Mouse (Mus musculus): ENCODE data around the gene Ubqln1. TPM values are rescaled to one million over a fixed set of nuclear protein-coding genes. Genes with fewer than 3 reads are reported as not detected.

Gene Ubqln1
- total and polyA plus RNA-seq, 3 experiments = 68.6 to 146 TPM; not detected in 1

- TF ChIP-seq ETS1 (IDR thresholded peaks at IDR 0.05; ENCODE audit: low read depth, low read length) = no peak
- TF ChIP-seq GABPA (IDR thresholded peaks at IDR 0.05; ENCODE audit: low read depth, low read length) = peak; percentile 24; the same call in 1 of the 2 replicates
- TF ChIP-seq TAL1 (IDR thresholded peaks at IDR 0.05; ENCODE audit: low read length) = no peak
- TF ChIP-seq UBTF (IDR thresholded peaks at IDR 0.05; ENCODE audit: borderline replicate concordance, insufficient read depth, low read depth, low read length) = no peak
- no peak for TF ChIP-seq POLR2AphosphoS2 (IDR thresholded peaks at IDR 0.05; ENCODE audit: low read length)
- 0 out of 2 replicates have a peak, but pooled peaks have one; percentile 39 for TF ChIP-seq MYC (IDR thresholded peaks at IDR 0.05; ENCODE audit: low read depth, low read length)
- no peak for TF ChIP-seq NELFE (IDR thresholded peaks at IDR 0.05; ENCODE audit: low read depth, low read length)
Observed at GRCm38 (mm10) chr13:58156031-58156430, 59.4 kb downstream of the Ubqln1 start (continued).

DNA sequence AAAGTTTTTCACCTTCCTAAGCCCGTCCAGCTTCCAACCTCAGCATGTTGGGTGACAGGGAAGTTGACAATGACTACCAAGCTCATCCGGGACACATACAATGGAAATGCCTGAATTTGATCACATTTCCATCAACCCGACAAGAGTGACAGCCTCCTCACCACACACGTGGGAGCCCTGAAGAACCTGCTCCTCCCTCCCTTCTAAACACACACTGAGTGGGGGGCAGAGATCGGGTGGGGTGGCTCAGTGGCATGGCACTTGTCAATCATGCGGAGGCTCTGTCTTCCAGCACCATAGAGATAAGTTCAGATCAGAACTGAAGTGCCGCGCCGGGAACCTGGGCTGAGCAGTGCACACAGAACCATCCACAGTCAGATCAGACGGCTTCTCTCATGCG lies 65.0 kb downstream of the Ubqln1 start:
- Histone ChIP-seq H3K9me3 (replicated peaks; ENCODE audit: insufficient read depth, low read length) (no peaks in the 10 kb centered on the region), H3K79me2 (ENCODE audit: control insufficient read depth, insufficient read depth, low read length, poor library complexity) (0 out of 2 replicates have a peak, but pooled peaks cover 6% of the 10 kb centered on the region), H3K4me1 (ENCODE audit: control insufficient read depth in 1 of 2, insufficient read depth in 2 of 2, low read length in 2 of 2) (peaks cover 0 to 11% of the 10 kb centered on the region in 2 experiments; a peak in 2 of 4 replicates), H3K27ac (ENCODE audit: control insufficient read depth, low read depth, low read length) (no peak overlapping the region), H3K27me3 (ENCODE audit: control insufficient read depth in 1 of 2, insufficient read depth in 2 of 2, low read length in 2 of 2) (no peaks in the 10 kb centered on the region), H3K9ac (ENCODE audit: control insufficient read depth, low read depth, low read length, poor library complexity, severe bottlenecking) (peak overlapping the region; percentile 37), H3K4me3 (ENCODE audit: control insufficient read depth in 1 of 2, insufficient read depth in 1 of 2, low read depth in 2 of 2, low read length in 2 of 2) (peak overlapping the region; percentile 64 to 69), H3K36me3 (ENCODE audit: control insufficient read depth in 1 of 2, insufficient read depth in 2 of 2, low read length in 2 of 2) (peaks cover 0 to 6% of the 10 kb centered on the region in 2 experiments; a peak in 2 of 4 replicates)
- 0 out of 2 replicates have a peak, but pooled peaks have one; percentile 34 for TF ChIP-seq MYC (IDR thresholded peaks at IDR 0.05; ENCODE audit: low read depth, low read length)
- TF ChIP-seq CHD1 (IDR thresholded peaks at IDR 0.05; ENCODE audit: low read depth, low read length) = no peak
- TF ChIP-seq MXI1 (IDR thresholded peaks at IDR 0.05; ENCODE audit: low read depth, low read length) = peak; percentile 76
- DNase-seq (ENCODE audit: low read depth, low spot score) = peak; percentile 59

- Histone ChIP-seq H3K79me2 (ENCODE audit: control insufficient read depth, insufficient read depth, low read length, poor library complexity) (0 out of 2 replicates have a peak, but pooled peaks cover 6% of the 10 kb centered on the region), H3K27ac (ENCODE audit: control insufficient read depth, low read depth, low read length) (peak overlapping the region; percentile 45), H3K4me3 (ENCODE audit: control insufficient read depth in 1 of 2, insufficient read depth in 1 of 2, low read depth in 2 of 2, low read length in 2 of 2) (peak overlapping the region; percentile 64), H3K4me1 (ENCODE audit: control insufficient read depth in 1 of 2, insufficient read depth in 2 of 2, low read length in 2 of 2) (peaks cover 0 to 11% of the 10 kb centered on the region in 2 experiments; a peak in 2 of 4 replicates), H3K9ac (ENCODE audit: control insufficient read depth, low read depth, low read length, poor library complexity, severe bottlenecking) (peak overlapping the region; percentile 70), H3K36me3 (ENCODE audit: control insufficient read depth in 1 of 2, insufficient read depth in 2 of 2, low read length in 2 of 2) (peaks cover 0 to 6% of the 10 kb centered on the region in 2 experiments; a peak in 2 of 4 replicates), H3K27me3 (ENCODE audit: control insufficient read depth in 1 of 2, insufficient read depth in 2 of 2, low read length in 2 of 2) (no peaks in the 10 kb centered on the region), H3K9me3 (replicated peaks; ENCODE audit: insufficient read depth, low read length) (no peaks in the 10 kb centered on the region)
- DNase-seq (ENCODE audit: low read depth, low spot score) = no peak
- TF ChIP-seq TAL1 (IDR thresholded peaks at IDR 0.05; ENCODE audit: low read length) (no peak), TBP (IDR thresholded peaks at IDR 0.05; ENCODE audit: low read depth, low read length) (0 out of 2 replicates have a peak, but pooled peaks have one; percentile 14), MAZ (IDR thresholded peaks at IDR 0.05; ENCODE audit: low read depth, low read length) (0 out of 2 replicates have a peak, but pooled peaks have one; percentile 2), MYC (IDR thresholded peaks at IDR 0.05; ENCODE audit: low read depth, low read length) (peak; percentile 60; the same call in 1 of the 2 replicates)
Observed at GRCm38 (mm10) chr13:58149629-58150028, 65.8 kb downstream of the Ubqln1 start.
